Mouse (Mus musculus) testis, postnatal 10 days (tissue): ENCODE results near the gene Rnf186.
"Not testable (repeated sequence)": the region's sequence is repeated elsewhere in the genome, so short reads cannot be mapped to it uniquely, and the experiment has no call there.

Experiments
- DNase-seq: peaks from one replicate; pipeline ENCODE4 v3.0.0; 2021; ENCODE audit warnings: low spot score

Rnf186 gene

DNA sequence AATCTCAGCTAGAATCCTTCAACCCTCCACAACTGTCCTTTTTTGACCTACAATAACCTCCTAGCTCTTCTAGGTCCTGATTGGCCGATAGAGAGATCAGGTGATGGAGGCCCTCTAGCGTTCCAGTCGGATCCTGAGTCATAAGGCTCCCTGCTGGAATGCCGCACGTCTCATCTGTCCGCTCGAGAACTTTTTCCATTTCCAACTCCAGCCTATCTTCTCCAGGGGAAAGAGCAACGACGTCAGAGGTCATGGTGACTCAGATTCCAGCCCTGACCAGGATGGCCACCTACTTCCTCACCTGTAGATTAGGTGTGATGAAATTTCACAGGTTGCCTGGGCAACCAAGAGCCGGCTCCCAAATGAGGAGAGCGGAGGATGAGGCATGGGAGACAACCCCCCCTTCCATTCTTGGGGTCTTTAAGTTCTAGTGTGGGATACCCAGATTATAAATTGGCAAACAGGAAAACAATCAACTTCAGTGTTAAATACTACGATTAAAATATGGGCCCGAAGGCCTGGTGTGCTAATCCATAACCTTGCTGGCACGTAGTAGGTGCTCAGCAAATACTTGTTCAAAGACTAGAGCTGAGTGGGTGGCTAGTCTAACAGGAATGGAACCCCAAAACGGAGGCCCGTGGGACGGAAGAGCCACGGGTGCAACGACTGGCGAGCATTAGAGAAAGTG is 5.4 kb downstream of the Rnf186 start:
- peak; percentile 74 for DNase-seq

GRCm38 (mm10) chr4:138972827-138973718 is 6.2 kb downstream of the Rnf186 start, which contains the start of gene Tmco4:
TSS of gene Tmco4 (plus strand) at chr4:138972888.
- DNase-seq, result peak; percentile 81

GRCm38 (mm10) chr4:138973719-138974115 is 6.8 kb downstream of the Rnf186 start:
- DNase-seq, result no peak

DNA sequence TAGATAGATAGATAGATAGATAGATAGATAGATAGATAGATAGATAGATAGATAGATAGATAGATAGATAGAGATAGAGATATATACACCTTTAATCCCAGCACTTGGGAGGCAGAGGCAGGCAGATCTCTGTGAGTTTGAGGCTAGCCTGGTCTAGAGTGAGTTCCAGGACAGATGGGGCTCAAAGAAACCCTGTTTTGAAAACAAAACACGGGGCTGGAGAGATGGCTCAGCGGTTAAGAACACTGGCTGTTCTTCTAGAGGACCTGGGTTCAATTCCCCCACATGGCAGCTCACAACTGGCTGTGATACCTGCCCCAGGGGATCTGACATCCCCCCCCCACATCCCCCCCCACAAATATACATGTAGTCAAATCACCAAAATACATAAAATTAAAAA is 7.6 kb downstream of the Rnf186 start:
- DNase-seq, result not testable (repeated sequence)

GRCm38 (mm10) chr4:138975194-138975593 is 8.3 kb downstream of the Rnf186 start:
- DNase-seq, result no peak

DNA sequence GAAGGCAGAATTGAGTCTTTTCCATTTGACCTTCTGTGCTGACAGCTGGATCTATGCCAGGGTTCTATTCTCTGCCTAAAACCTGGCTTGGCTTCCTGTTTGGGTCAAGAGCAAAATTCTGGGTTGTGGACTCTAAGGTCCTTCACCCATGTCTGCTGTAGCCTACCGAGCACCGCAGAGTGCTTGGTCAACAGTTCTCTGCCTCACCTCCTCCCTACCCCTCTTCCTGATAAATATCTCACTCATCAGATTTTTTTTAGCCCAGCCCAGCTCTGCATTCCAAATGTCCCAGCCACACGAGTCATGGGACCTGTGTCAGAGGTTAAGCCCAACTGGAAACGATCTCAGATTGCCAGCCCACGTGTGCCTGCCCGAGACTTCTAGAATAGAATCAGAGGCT is 9.1 kb downstream of the Rnf186 start:
- DNase-seq, result no peak

GRCm38 (mm10) chr4:138980021-138980420 is 13.1 kb downstream of the Rnf186 start:
- DNase-seq, result no peak

- DNase-seq, result no peak
Observed at GRCm38 (mm10) chr4:138980771-138981420, 14.0 kb downstream of the Rnf186 start.

GRCm38 (mm10) chr4:138983422-138983821 is 16.5 kb downstream of the Rnf186 start:
- DNase-seq, result no peak

GRCm38 (mm10) chr4:138984744-138985143 is 17.8 kb downstream of the Rnf186 start:
- DNase-seq, result no peak

DNA sequence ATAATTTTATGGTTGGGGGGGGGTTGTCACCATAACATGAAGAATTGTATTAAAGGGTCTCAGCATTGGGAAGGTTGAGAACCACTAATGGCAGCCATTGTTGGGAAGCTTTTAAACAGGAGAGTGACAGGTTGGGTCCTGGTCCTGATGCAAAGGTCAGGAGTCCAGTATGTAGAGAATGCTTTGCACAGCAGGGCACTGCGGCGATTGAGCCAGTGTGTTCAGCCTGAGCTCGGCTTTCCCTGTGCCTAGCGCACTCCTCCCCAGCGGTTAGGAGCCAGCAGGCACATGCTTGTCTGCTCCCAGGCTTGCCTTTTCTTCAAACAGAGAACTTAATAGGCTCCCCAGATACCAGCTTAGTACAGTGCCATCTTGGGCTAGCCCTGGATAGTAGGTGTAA is 19.4 kb downstream of the Rnf186 start:
- no peak for DNase-seq

DNA sequence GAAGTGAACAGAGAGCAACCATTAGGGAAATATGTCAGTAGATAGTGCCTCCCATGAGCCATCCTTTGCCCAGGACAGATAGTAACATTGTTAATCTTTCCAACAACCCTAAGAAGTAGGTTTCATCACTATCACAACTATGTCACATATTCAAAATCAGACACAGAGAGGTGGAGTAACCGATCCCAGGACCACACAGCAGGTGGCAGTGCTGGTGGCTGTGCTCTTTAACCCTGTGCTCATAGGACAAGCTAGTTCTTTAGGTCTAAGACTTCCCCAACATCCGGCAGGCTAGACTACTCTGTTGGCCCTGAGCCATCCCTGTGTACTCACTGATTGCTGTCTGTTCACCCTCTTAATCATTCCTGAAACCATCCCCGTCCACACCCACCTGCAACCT is 27.5 kb downstream of the Rnf186 start:
- no peak for DNase-seq

GRCm38 (mm10) chr4:138996410-138996809 is 29.5 kb downstream of the Rnf186 start:
- DNase-seq, result peak; percentile 68

DNA sequence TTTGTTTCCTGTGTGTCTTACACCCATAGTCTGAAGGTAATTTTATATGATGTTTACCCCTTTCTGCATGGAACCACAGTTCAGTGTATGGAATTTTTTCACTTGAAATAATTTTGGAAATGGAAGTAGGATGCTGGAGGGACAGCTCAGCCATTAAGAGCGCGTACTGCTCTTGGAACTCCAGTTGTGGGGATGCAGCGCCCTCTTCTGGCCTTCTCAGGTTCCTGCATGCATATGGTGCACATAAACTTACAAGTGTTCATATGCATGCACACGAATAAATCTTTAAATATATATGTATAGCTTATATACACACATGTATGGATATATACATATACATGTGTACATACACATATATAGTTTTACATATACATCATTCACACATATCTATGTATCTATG is 30.2 kb downstream of the Rnf186 start:
- peak; percentile 61 for DNase-seq

GRCm38 (mm10) chr4:138998611-138999010 is 31.7 kb downstream of the Rnf186 start:
- no peak for DNase-seq

- no peak for DNase-seq
Observed at GRCm38 (mm10) chr4:139001026-139001425, 34.1 kb downstream of the Rnf186 start.

DNA sequence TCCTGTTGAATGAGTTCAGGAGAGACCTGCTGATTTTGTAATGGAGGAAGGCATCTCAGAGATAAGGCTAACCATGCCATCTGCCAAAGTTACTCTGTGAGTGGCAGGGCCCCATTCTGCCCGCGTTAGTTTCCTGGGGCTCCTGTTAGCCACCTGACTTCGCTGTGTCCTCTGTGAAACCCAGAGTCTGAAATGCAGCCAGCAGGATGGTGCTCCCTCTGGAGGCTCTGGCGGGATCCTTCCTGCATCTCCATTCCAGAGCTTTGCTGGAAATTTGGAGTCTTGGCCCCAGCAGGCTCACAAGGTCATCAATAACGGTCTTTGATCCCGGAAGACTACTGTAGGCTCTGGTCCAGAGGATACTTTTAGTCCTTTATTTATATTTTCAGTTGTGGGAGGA is 34.5 kb downstream of the Rnf186 start:
- DNase-seq, result peak; percentile 62

GRCm38 (mm10) chr4:139004067-139004466 is 37.2 kb downstream of the Rnf186 start:
- no peak for DNase-seq

DNA sequence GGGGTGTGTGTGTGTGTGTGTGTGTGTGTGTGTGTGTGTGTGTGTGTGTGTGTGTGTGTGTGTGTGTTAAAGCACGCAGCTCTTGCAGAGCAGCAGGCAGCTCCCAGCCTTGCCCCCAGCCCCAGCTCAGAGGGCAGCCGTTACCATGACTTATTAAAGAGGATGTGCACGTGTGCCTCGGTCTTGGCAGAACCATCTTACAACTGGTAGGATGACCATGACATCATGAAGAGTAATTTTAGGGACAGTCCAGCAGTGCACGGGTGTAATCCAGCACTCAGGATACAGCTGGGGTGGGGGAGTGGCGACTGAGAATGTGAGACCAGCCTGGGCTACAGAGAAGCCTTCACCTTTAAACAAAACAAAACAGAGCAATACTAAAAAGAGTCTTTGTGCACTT is 38.3 kb downstream of the Rnf186 start:
- no peak for DNase-seq

DNA sequence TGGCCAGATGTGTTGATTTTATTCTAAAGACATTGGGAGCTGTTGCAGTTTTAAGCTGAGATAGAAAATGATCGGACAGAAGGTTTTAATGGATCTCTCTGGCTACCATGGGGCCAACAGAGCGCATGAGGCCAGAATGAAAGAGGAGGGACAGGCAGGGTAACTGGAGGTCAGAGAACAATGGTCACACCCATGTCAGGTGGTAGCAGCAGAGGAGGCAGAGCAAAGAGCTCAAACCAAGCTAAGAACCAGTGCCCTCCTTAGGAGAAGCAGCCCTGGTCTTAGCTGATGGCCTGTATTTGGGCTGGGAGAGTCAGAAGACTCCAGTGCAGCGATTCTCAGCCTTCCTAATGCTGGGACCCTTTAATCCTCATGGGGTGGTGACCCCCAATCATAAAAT is 40.4 kb downstream of the Rnf186 start:
- no peak for DNase-seq

GRCm38 (mm10) chr4:139007981-139008536 is 41.1 kb downstream of the Rnf186 start:
- DNase-seq, result no peak

DNA sequence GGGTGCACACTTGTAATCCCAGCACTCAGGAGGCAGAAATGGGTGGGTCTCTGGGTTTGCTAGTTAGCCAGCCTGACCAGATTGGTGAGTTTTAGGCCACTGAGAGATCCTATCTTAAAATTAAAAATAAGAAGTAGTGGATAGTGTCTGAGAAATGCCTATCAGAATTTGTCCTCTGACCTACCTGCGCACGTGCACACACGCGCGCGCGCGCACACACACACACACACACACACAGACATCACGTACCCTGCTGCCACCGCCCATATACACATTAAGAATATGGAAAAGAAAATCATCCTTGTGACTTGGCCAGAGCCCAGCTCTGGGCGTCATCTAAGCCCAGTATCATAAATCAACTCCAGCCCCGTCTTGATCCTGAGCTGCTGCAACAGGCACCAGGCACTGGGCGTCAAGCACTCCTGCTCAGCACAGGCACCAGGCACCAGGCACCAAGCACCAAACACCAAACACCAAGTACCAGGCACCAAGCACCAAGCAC is 44.3 kb downstream of the Rnf186 start:
- no peak for DNase-seq
